Mouse (Mus musculus) left cerebral cortex, adult 2 months (tissue): Measurements from ENCODE around the gene Susd3. TPM values are rescaled to one million over a fixed set of nuclear protein-coding genes. Genes with fewer than 3 reads are reported as not detected.

Experiments
- DNase-seq, 2 experiments: peaks; one replicate each; pipeline ENCODE4 v3.0.0; 2021 to 2022; ENCODE audit warnings: low spot score in 2 of 2, mixed read lengths in 1 of 2; ENCODE audit errors: extremely low spot score in 1 of 2
- H3K27ac ChIP-seq: fragments of 200-600 bp; 2 replicates; pipeline ENCODE4 v1.8.1; 2022
- H3K4me3 ChIP-seq: fragments of 200-600 bp; 2 replicates; pipeline ENCODE4 v1.8.1; 2022
- CTCF ChIP-seq: fragments of 200-600 bp; IDR thresholded peaks from 2 replicates; pipeline ENCODE4 v1.8.1; 2022; ENCODE audit warnings: antibody characterized with exemption, mild to moderate bottlenecking, moderate library complexity
- intact Hi-C: fragments of 180-260 bp; cut with DNase I; formaldehyde crosslinking; loops from one replicate; pipeline ENCODE4 v1.15.1; 2025
- total RNA-seq, 2 experiments: library from RNA; stranded (reverse); gene quantifications; 2 replicates each; pipeline ENCODE4 v1.2.3; 2021

Susd3 gene
- total RNA-seq, 2 experiments from 2014 or later, result 1.8 to 2.2 TPM

DNA sequence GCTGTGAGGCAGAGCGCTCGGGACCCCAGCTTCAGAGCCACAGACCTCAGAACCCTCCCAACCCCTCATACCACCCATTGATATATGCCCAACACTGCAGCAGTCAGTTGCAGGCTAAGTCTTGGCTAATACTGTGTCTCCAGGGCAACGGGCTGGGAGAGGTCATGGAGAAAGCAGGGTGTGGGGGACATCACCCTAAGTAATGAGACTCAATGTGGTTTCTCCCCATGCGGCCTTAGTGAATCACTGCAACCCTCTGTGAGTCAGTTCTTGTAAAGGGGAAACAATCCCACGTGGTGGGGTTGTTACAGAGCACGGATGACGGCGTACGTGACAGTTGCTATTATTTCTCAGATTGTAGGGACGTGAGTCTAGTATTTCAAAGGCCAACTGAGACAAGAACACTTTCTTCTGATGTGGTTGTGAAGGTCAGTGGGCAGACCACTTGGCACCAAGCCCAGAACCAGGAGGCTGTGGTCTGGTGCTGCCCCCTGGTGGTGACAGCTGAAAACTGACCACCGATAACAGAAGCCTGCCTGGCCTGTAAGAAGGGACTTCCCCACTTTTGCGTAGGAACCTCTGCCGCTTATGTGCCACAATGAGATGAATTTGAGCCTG, 43.0 kb downstream of the Susd3 start:
- TF ChIP-seq CTCF, result peak; percentile 98

DNA sequence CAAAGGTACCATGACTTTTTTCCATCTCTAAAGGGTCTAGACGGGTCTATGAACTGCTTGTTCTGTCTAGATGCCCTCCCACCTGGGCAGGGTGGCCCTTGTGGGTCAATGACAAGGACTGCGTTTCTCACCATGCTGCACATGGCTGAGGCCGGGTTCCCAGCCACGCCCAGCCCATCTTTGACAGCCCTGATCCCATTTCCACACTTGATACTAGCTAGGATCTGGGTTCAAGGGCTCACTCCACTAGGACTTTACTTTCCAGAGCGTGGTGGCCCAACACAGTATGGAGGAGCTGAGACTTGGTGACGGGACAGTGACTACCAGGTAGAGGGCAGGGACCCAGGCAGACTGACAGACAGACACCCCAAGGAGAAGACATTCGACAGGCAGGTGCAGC, 46.0 kb downstream of the Susd3 start:
- TF ChIP-seq CTCF, result no peak
- intact Hi-C loops, result no loop called here
- H3K4me3 ChIP-seq, result no peak overlapping the region
- no peak overlapping the region for H3K27ac ChIP-seq
- DNase-seq, result no peak

More for the DNA sequence above, 43.0 kb downstream of the Susd3 start:
- no peak overlapping the region for H3K27ac ChIP-seq
- DNase-seq, result peak; percentile 81 to 84
- H3K4me3 ChIP-seq, result no peak overlapping the region
- intact Hi-C loops, result no loop called here

GRCm38 (mm10) chr13:49200688-49201087, 47.8 kb downstream of the Susd3 start:
- intact Hi-C loops, result no loop called here
- Histone ChIP-seq H3K4me3 (no peak overlapping the region), H3K27ac (no peak overlapping the region)
- no peak for DNase-seq
- TF ChIP-seq CTCF, result no peak

GRCm38 (mm10) chr13:49199891-49200290, 48.6 kb downstream of the Susd3 start:
- Histone ChIP-seq H3K27ac (no peak overlapping the region), H3K4me3 (no peak overlapping the region)
- TF ChIP-seq CTCF, result no peak
- intact Hi-C loops, result no loop called here
- DNase-seq, result no peak

GRCm38 (mm10) chr13:49198734-49199133, 49.8 kb downstream of the Susd3 start:
- intact Hi-C loops, result no loop called here
- DNase-seq, result no peak
- TF ChIP-seq CTCF, result no peak

GRCm38 (mm10) chr13:49196766-49197165, 51.7 kb downstream of the Susd3 start:
- no peak overlapping the region for H3K27ac ChIP-seq
- no peak overlapping the region for H3K4me3 ChIP-seq
- DNase-seq, result no peak
- intact Hi-C loops, result no loop called here
- no peak for TF ChIP-seq CTCF

More at GRCm38 (mm10) chr13:49198734-49199133, 49.8 kb downstream of the Susd3 start:
- Histone ChIP-seq H3K27ac (no peak overlapping the region), H3K4me3 (no peak overlapping the region)

- TF ChIP-seq CTCF, result no peak
- DNase-seq, result no peak
- intact Hi-C loops, result no loop called here
- H3K27ac ChIP-seq, result no peak overlapping the region
- no peak overlapping the region for H3K4me3 ChIP-seq
Measured at GRCm38 (mm10) chr13:49196211-49196610, 52.3 kb downstream of the Susd3 start.

DNA sequence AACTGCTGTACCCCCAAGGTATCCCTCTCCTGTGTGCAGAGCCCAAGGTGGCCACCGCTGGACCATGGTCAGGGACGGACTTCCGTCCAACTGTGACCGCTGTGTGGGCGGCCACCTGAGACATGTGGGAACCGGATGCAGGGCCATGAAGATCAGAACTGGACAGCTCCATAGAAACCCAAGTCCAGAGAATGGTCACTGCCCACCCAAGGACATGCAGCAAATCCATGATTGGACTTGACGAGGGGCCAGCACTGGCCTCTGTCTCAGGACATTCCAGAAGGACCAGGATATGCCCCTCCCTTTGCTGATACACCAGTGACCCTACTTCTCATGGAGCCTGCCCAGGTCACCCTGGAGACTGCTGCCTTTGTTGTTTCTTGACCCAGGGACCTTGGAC, 52.9 kb downstream of the Susd3 start:
- H3K27ac ChIP-seq, result no peak overlapping the region
- no peak for DNase-seq
- no peak for TF ChIP-seq CTCF
- H3K4me3 ChIP-seq, result no peak overlapping the region
- intact Hi-C loops, result no loop called here

DNA sequence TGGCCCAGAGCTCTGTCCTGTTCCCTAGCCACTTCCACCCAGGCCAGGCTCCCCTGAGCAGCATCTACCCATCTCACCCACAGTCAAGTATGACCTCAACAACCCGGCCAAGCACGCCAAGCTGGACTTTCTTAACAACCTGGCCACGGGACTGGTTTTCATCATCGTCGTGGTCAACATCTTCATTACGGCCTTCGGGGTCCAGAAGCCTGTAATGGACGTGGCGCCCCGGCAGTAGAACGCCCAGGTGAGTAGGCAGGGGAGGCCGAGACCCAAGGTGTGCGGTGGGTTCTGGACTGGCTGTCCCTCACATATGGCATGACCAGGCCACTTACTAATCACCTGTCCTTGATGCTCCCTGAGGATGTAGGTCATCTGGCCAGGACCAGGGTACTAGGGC, 53.7 kb downstream of the Susd3 start:
- intact Hi-C loops, result no loop called here
- Histone ChIP-seq H3K4me3 (no peak overlapping the region), H3K27ac (no peak overlapping the region)
- TF ChIP-seq CTCF, result no peak
- no peak for DNase-seq

DNA sequence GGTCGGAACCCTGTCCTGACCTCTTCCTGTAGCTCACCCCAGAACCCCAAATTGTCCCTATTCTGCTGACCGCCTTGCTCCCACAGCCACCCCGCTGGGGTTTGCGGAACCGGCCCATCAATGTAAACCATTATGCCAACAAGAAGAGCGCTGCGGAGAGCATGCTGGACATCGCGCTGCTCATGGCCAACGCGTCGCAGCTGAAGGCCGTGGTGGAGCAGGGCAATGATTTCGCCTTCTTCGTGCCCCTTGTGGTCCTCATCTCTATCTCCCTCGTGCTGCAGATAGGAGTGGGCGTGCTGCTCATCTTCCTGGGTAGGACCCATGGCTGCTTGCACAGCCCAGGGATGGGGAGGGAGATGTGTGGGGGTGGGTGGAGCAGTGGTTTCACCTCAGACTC, 54.9 kb downstream of the Susd3 start:
- no peak for DNase-seq

DNA sequence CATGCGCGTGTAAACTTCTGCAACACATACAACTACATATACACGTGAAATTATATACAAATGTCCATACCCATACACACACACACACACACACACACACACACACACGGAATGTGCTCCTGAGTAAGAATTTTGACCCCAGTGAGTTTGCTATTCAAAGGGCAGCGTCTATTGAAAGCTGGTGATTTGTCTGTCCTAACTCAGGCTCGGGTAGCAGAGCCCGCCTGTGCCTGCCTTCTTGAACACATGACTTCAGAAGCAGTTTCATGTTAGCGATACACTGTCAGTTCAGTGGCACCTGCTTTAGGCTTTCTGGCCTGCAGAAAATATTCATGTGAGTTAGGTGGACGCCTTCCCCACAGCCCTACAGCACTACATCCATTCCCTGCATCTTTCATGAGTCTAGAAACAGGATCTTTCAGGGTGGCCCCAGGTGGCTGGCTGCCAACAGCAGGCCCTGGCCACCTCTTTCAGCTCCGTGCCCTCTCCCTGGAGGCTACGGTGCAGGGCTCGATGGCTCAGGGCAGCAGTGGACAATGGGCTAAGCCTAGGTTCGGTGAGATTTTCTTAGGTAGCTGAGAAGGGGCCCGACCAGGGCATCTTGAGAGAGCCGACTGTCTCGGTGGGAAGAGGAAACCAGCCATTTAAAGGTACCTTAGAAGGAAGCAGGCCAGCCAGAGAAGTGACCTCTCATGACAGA, 56.2 kb downstream of the Susd3 start:
- no peak overlapping the region for H3K27ac ChIP-seq
- intact Hi-C loops, result no loop called here
- no peak overlapping the region for H3K4me3 ChIP-seq
- no peak for TF ChIP-seq CTCF
- no peak for DNase-seq

More for the DNA sequence above, 54.9 kb downstream of the Susd3 start:
- no peak overlapping the region for H3K4me3 ChIP-seq
- intact Hi-C loops, result no loop called here
- no peak for TF ChIP-seq CTCF
- no peak overlapping the region for H3K27ac ChIP-seq

GRCm38 (mm10) chr13:49191673-49192035, 56.9 kb downstream of the Susd3 start:
- no peak for TF ChIP-seq CTCF
- intact Hi-C loops, result no loop called here
- no peak for DNase-seq
- H3K4me3 ChIP-seq, result no peak overlapping the region
- no peak overlapping the region for H3K27ac ChIP-seq
